Mouse (Mus musculus): ENCODE measurements around the gene Dpp9.
"Not testable (repeated sequence)": the region's sequence is repeated elsewhere in the genome, so short reads cannot be mapped to it uniquely, and the experiment has no call there.

GRCm38 (mm10) chr17:56258269-56258668 lies 39.6 kb upstream of the Dpp9 start:
- not testable (repeated sequence) for TF ChIP-seq POLR2A (IDR thresholded peaks at IDR 0.05; ENCODE audit: extremely low read depth, insufficient read depth, low read length); CTCF (IDR thresholded peaks at IDR 0.05; ENCODE audit: low read depth, low read length)

Measured in liver, adult 2 months (tissue).